Mouse (Mus musculus) heart, postnatal 4 days (tissue): ENCODE results near the gene Vmp1. TPM values are rescaled to one million over a fixed set of nuclear protein-coding genes. Genes with fewer than 3 reads are reported as not detected.
A peak's percentile ranks its signal among the peaks of the same experiment; 100 is the strongest.

Experiments
- DNase-seq: peaks from one replicate; pipeline ENCODE4 v3.0.0; 2021
- microRNA-seq, 2 experiments: library from miRNA; unstranded; fragments of <30 nt; microRNA quantifications; one replicate each; pipeline ENCODE4 v1.2.0; 2021 to 2022
- total RNA-seq, 2 experiments: library from RNA; stranded (reverse); gene quantifications; 2 replicates each; pipeline ENCODE4 v1.2.3; 2021

Vmp1 gene
- total RNA-seq, 2 experiments from 2014 or later = 62.0 to 74.5 TPM

GRCm38 (mm10) chr11:86558258-86558657, 125.4 kb downstream of the Vmp1 start:
- DNase-seq = no peak

- DNase-seq = no peak
Measured at GRCm38 (mm10) chr11:86553525-86553924, 130.1 kb downstream of the Vmp1 start.

GRCm38 (mm10) chr11:86547412-86547811, 136.2 kb downstream of the Vmp1 start:
- DNase-seq = no peak

- no peak for DNase-seq
Measured at GRCm38 (mm10) chr11:86545556-86545955, 138.1 kb downstream of the Vmp1 start.

- peak; percentile 100 for DNase-seq
Measured at GRCm38 (mm10) chr11:86544639-86545299, 138.9 kb downstream of the Vmp1 start, which contains the start of the genes Rps6kb1 and Tubd1. Gene Rps6kb1, minus strand, starts transcription at chr11:86544805. Gene Tubd1, plus strand, starts transcription at chr11:86544991.

- DNase-seq = peak; percentile 29
Measured at GRCm38 (mm10) chr11:86543960-86544638, 139.5 kb downstream of the Vmp1 start.

- no peak for DNase-seq
Measured at GRCm38 (mm10) chr11:86542851-86543250, 140.8 kb downstream of the Vmp1 start.

- DNase-seq = no peak
Measured at GRCm38 (mm10) chr11:86540476-86540845, 143.2 kb downstream of the Vmp1 start.

- no peak for DNase-seq
Measured at GRCm38 (mm10) chr11:86539716-86540475, 143.7 kb downstream of the Vmp1 start.

- DNase-seq = no peak
Measured at GRCm38 (mm10) chr11:86538786-86539185, 144.8 kb downstream of the Vmp1 start.

- no peak for DNase-seq
Measured at GRCm38 (mm10) chr11:86534201-86534910, 149.3 kb downstream of the Vmp1 start.

Small RNA genes lying within 50 kb of the gene (microRNA-seq; reads per million reads assigned to microRNA genes)
- 6,890 to 16,938 reads per million in 2 experiments for gene Mir21a

Other genes starting within 250 kb of the Vmp1 start
- gene Rnft1, start 199.2 kb downstream of the Vmp1 start, total RNA-seq = 10 to 100 TPM; 28.9 to 33.1 TPM
- gene Rps6kb1, start 139.0 kb downstream of the Vmp1 start, total RNA-seq = 10 to 100 TPM; 27.7 to 28.8 TPM
- gene Tubd1, start 138.8 kb downstream of the Vmp1 start, total RNA-seq = 1 to 10 TPM; 8.4 to 9.7 TPM
- gene Ptrh2, start 149 bp upstream of the Vmp1 start, total RNA-seq = 10 to 100 TPM; 10.3 to 10.6 TPM
- 100 to 1,000 TPM; 266 to 273 TPM for gene Cltc, start 73.7 kb upstream of the Vmp1 start, total RNA-seq
- 10 to 100 TPM; 17.6 to 19.2 TPM for gene Dhx40, start 123.9 kb upstream of the Vmp1 start, total RNA-seq